In genomic region chr5:43947330-43947977, GRCm38 (mm10) we compare ENCODE assay signal across 8 mouse cellular contexts. TPM values are rescaled to one million over a fixed set of nuclear protein-coding genes. Genes with fewer than 3 reads are reported as not detected.
DNase-seq lines count a peak whose midpoint lies in the region; ATAC-seq and TF ChIP-seq lines count a peak whose summit lies in the region.

No protein-coding gene starts in this region.

- no peak for DNase-seq in heart, embryonic 10.5 days (ENCODE audit: low spot score)
- no peak for DNase-seq in heart, postnatal 25 days (ENCODE audit: low spot score)
- peak; percentile 16 for DNase-seq in ES-CJ7 (ENCODE audit: low read depth, low spot score)
- no peak for DNase-seq in forebrain, postnatal 0 days
- peak; percentile 3 for DNase-seq in lung, embryonic 14.5 days
- no peak for DNase-seq in layer of hippocampus, postnatal 14 days (ENCODE audit: low spot score in 2 of 2)
- no peak for DNase-seq in urinary bladder, postnatal 25 days (ENCODE audit: low spot score)

- no peaks in the 10 kb centered on the region for H3K9me3 ChIP-seq in heart, embryonic 10.5 days
- no peaks in the 10 kb centered on the region for H3K9me3 ChIP-seq in forebrain, postnatal 0 days (ENCODE audit: low read length)
- H3K9me3 ChIP-seq in lung, embryonic 14.5 days (ENCODE audit: low read depth, low read length), result no peaks in the 10 kb centered on the region; the same call in 1 of the 2 replicates
- no peaks in the 10 kb centered on the region for H3K9me3 ChIP-seq in stomach, embryonic 16.5 days (replicated peaks; ENCODE audit: control insufficient read depth, low read length)

- peaks cover 15% of the 10 kb centered on the region for H3K4me1 ChIP-seq in heart, embryonic 10.5 days
- peaks cover 4% of the 10 kb centered on the region for H3K4me1 ChIP-seq in forebrain, postnatal 0 days (ENCODE audit: insufficient read depth)
- 0 out of 2 replicates have a peak, but pooled peaks cover 3% of the 10 kb centered on the region for H3K4me1 ChIP-seq in lung, embryonic 14.5 days (ENCODE audit: insufficient read depth)
- H3K4me1 ChIP-seq in stomach, embryonic 16.5 days (ENCODE audit: control insufficient read depth, insufficient read depth, low read length), result peaks cover 12% of the 10 kb centered on the region

- peak overlapping the region; percentile 63 for H3K4me3 ChIP-seq in heart, embryonic 10.5 days
- peak overlapping the region; percentile 25 for H3K4me3 ChIP-seq in forebrain, postnatal 0 days (ENCODE audit: low read depth, low read length)
- no peak overlapping the region for H3K4me3 ChIP-seq in lung, embryonic 14.5 days (ENCODE audit: low read depth, low read length)
- peak overlapping the region; percentile 31; the same call in 1 of the 2 replicates for H3K4me3 ChIP-seq in stomach, embryonic 16.5 days (replicated peaks; ENCODE audit: low read length)

- no peak overlapping the region for H3K27ac ChIP-seq in heart, embryonic 10.5 days
- no peak overlapping the region for H3K27ac ChIP-seq in forebrain, postnatal 0 days (ENCODE audit: low read depth, low read length)
- peak overlapping the region; percentile 61 for H3K27ac ChIP-seq in lung, embryonic 14.5 days (ENCODE audit: low read depth)
- peak overlapping the region; percentile 98 for H3K27ac ChIP-seq in stomach, embryonic 16.5 days (ENCODE audit: low read length)

- peak; percentile 45; the same call in 1 of the 2 replicates for ATAC-seq in forebrain, postnatal 0 days
- no peak for ATAC-seq in lung, embryonic 14.5 days (ENCODE audit: insufficient read depth)
- ATAC-seq in stomach, embryonic 16.5 days (ENCODE audit: insufficient read depth, low FRiP score), result no peak; the same call in 1 of the 2 replicates

- H3K36me3 ChIP-seq in heart, embryonic 10.5 days, result no peaks in the 10 kb centered on the region
- H3K36me3 ChIP-seq in forebrain, postnatal 0 days (ENCODE audit: insufficient read depth), result no peaks in the 10 kb centered on the region
- H3K36me3 ChIP-seq in lung, embryonic 14.5 days (ENCODE audit: insufficient read depth), result no peaks in the 10 kb centered on the region
- H3K36me3 ChIP-seq in stomach, embryonic 16.5 days (ENCODE audit: control insufficient read depth, insufficient read depth, low read length), result no peaks in the 10 kb centered on the region

- H3K9ac ChIP-seq in forebrain, postnatal 0 days, result no peak overlapping the region
- H3K9ac ChIP-seq in lung, embryonic 14.5 days, result no peak overlapping the region
- 0 out of 2 replicates have a peak overlapping the region, but pooled peaks have one; percentile 27 for H3K9ac ChIP-seq in stomach, embryonic 16.5 days (ENCODE audit: low read length)

- intact Hi-C loops in heart, postnatal 25 days (cut with DNase I), result no loop called here

- TF ChIP-seq CTCF in forebrain, postnatal 0 days (IDR thresholded peaks at IDR 0.05; ENCODE audit: low read depth), result no peak
- TF ChIP-seq CTCF in lung, embryonic 14.5 days (IDR thresholded peaks at IDR 0.05; ENCODE audit: low read depth), result no peak

- 35% methylated on average over 9 of the region's 9 CpGs for whole genome bisulfite sequencing in heart, embryonic 10.5 days
- WGBS in forebrain, postnatal 0 days, result 30% methylated on average over 9 of the region's 9 CpGs
- 12% methylated on average over 9 of the region's 9 CpGs for WGBS in lung, embryonic 14.5 days
- WGBS in stomach, embryonic 16.5 days, result 18% methylated on average over 9 of the region's 9 CpGs

- peak overlapping the region; percentile 45 for H3K4me2 ChIP-seq in forebrain, postnatal 0 days (ENCODE audit: low read depth)
- peak overlapping the region; percentile 60 for H3K4me2 ChIP-seq in lung, embryonic 14.5 days
- peak overlapping the region; percentile 56 for H3K4me2 ChIP-seq in stomach, embryonic 16.5 days (ENCODE audit: low read depth, low read length)

- H3K27me3 ChIP-seq in heart, embryonic 10.5 days (ENCODE audit: insufficient read depth, poor library complexity, severe bottlenecking), result no peaks in the 10 kb centered on the region; the same call in 1 of the 2 replicates
- no peaks in the 10 kb centered on the region for H3K27me3 ChIP-seq in forebrain, postnatal 0 days (ENCODE audit: insufficient read depth, low read length)
- H3K27me3 ChIP-seq in lung, embryonic 14.5 days (ENCODE audit: insufficient read depth, low read length), result no peaks in the 10 kb centered on the region
- H3K27me3 ChIP-seq in stomach, embryonic 16.5 days (ENCODE audit: control insufficient read depth, insufficient read depth, low read length), result no peaks in the 10 kb centered on the region

RNA-seq across cellular contexts. Expression of gene Fgfbp1, which starts 34.1 kb away (rescaled TPM):
- 0.23 and 0.28 TPM in 2 replicates for polyA plus RNA-seq in heart, embryonic 10.5 days (2016; fragmentation: Nextera tagmentation; extraction: Ambion mirVana)
- total RNA-seq in heart, postnatal 25 days (2021), result under 1 TPM; 0.22 to 0.29 TPM
- 9.2 and 12.6 TPM in 2 replicates for total RNA-seq in forebrain, postnatal 0 days (2014; rRNA removed)
- polyA plus RNA-seq in forebrain, postnatal 0 days (2015; fragmentation: Nextera tagmentation; extraction: Ambion mirVana), result 10.6 and 11.1 TPM in 2 replicates
- 12.1 and 14.4 TPM in 2 replicates for polyA plus RNA-seq in lung, embryonic 14.5 days (2014; fragmentation: Nextera tagmentation; extraction: Ambion mirVana)
- polyA plus RNA-seq in stomach, embryonic 16.5 days (2015; fragmentation: Nextera tagmentation; extraction: Ambion mirVana), result 112 and 154 TPM in 2 replicates
- total RNA-seq in layer of hippocampus, postnatal 14 days (2021), result 1 to 10 TPM; 1.3 to 1.8 TPM

RNA-seq across cellular contexts. Expression of gene Gm7879, which starts 34.5 kb away (rescaled TPM):
- 0.49 TPM in 1 of 2 replicates, not detected in the other for polyA plus RNA-seq in heart, embryonic 10.5 days (2016; fragmentation: Nextera tagmentation; extraction: Ambion mirVana)
- total RNA-seq in heart, postnatal 25 days (2021), result 1 to 10 TPM; 5.8 to 9.1 TPM
- total RNA-seq in forebrain, postnatal 0 days (2014; rRNA removed), result 0.38 TPM in 1 of 2 replicates, not detected in the other
- not detected in 2 replicates for polyA plus RNA-seq in forebrain, postnatal 0 days (2015; fragmentation: Nextera tagmentation; extraction: Ambion mirVana)
- polyA plus RNA-seq in lung, embryonic 14.5 days (2014; fragmentation: Nextera tagmentation; extraction: Ambion mirVana), result 0.61 and 0.66 TPM in 2 replicates
- 0.85 and 2.9 TPM in 2 replicates for polyA plus RNA-seq in stomach, embryonic 16.5 days (2015; fragmentation: Nextera tagmentation; extraction: Ambion mirVana)
- total RNA-seq in layer of hippocampus, postnatal 14 days (2021), result 10 to 100 TPM; 12.0 to 12.6 TPM

Comparison
In these comparisons a context has a peak if more than half of its experiments do, and no peak if none do; other contexts are left out.
1. DNase-seq: peak in ES-CJ7 (single experiment) and lung, embryonic 14.5 days (single experiment); none in heart, embryonic 10.5 days (single experiment), heart, postnatal 25 days (single experiment), forebrain, postnatal 0 days (single experiment), layer of hippocampus, postnatal 14 days (0 of 2) and urinary bladder, postnatal 25 days (single experiment).
2. H3K27ac ChIP-seq: peak in lung, embryonic 14.5 days (single experiment) and stomach, embryonic 16.5 days (single experiment); none in heart, embryonic 10.5 days (single experiment) and forebrain, postnatal 0 days (single experiment).
3. Peak in every context shown above with its lines, with median percentiles within 50 percentile points of each other: H3K4me2 ChIP-seq.